Mouse (Mus musculus): Measurements from ENCODE around the gene Dapk3. TPM values are rescaled to one million over a fixed set of nuclear protein-coding genes. Genes with fewer than 3 reads are reported as not detected.

Gene Dapk3
- polyA plus RNA-seq, 1 experiment from 2014 or later, result 55.1 TPM

DNA sequence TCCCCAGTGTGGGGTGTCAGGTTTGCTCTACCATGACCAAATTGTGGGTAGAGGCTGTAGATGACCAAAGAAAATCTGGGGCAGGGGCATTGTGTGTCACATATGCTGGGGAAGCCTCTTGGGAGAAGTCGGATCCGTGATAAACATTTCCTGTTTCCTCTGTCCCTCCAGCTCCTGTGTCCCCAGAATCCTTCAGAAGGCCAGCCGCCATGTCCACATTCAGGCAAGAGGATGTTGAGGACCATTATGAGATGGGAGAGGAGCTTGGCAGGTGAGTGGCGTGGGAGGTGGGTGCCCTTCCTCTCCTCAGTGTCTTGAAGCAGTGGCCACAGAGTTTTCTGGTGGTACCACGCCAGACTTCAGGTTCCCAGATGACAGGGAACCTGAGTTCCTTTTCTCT is 1.0 kb downstream of the Dapk3 start, which contains the start of gene 4930442H23Rik:
Gene 4930442H23Rik, minus strand, starts transcription at position 45 of the 400 bp plus-strand sequence.
- Histone ChIP-seq H3K9ac (replicated peaks; ENCODE audit: low read depth, low read length) (peak within 1 kb of the TSS; percentile 51), H3K4me3 (replicated peaks; ENCODE audit: low read length) (peak within 1 kb of the TSS; percentile 47), H3K27me3 (replicated peaks; ENCODE audit: control insufficient read depth, insufficient read depth, low read length) (no peaks in the 10 kb centered on the region), H3K4me2 (ENCODE audit: low read length) (peak within 1 kb of the TSS; percentile 59), H3K4me1 (replicated peaks; ENCODE audit: control insufficient read depth, insufficient read depth, low read length) (peaks cover 13% of the 10 kb centered on the region), H3K36me3 (ENCODE audit: control insufficient read depth, insufficient read depth) (peaks cover 26% of the 10 kb centered on the region), H3K27ac (ENCODE audit: low read length) (peak within 1 kb of the TSS; percentile 74), H3K9me3 (ENCODE audit: control insufficient read depth, low read length) (no peaks in the 10 kb centered on the region)
- WGBS, result 91% methylated on average over 5 of the region's 5 CpGs
- ATAC-seq, result no peak

DNA sequence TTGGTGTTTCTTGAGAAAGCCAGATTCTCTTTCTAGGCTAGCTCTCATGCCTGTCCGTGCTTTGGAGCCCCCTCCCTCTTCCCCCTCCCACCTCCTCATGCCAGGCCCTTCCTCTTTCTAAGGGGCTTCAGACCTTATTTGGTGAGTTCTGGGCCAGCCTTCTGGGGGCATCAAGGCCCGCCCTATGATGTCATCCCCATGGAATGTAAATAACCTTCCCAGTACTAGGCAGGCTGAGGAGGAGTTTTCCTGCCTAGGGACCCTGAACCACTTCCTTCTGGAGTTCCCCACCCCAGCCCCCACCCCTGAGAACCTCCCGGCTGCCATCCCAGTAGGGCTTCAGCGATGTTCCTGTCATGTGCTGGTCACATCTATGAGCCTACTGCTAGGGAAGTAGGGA is 2.0 kb downstream of the Dapk3 start:
- Histone ChIP-seq H3K4me1 (replicated peaks; ENCODE audit: control insufficient read depth, insufficient read depth, low read length) (peaks cover 13% of the 10 kb centered on the region), H3K27ac (ENCODE audit: low read length) (no peak overlapping the region), H3K9ac (replicated peaks; ENCODE audit: low read depth, low read length) (no peak overlapping the region), H3K4me2 (ENCODE audit: low read length) (no peak overlapping the region), H3K4me3 (replicated peaks; ENCODE audit: low read length) (no peak overlapping the region), H3K9me3 (ENCODE audit: control insufficient read depth, low read length) (no peaks in the 10 kb centered on the region), H3K36me3 (ENCODE audit: control insufficient read depth, insufficient read depth) (peaks cover 18% of the 10 kb centered on the region), H3K27me3 (replicated peaks; ENCODE audit: control insufficient read depth, insufficient read depth, low read length) (no peaks in the 10 kb centered on the region)
- no peak for ATAC-seq
- WGBS, result 54% methylated on average over 4 of the region's 4 CpGs

DNA sequence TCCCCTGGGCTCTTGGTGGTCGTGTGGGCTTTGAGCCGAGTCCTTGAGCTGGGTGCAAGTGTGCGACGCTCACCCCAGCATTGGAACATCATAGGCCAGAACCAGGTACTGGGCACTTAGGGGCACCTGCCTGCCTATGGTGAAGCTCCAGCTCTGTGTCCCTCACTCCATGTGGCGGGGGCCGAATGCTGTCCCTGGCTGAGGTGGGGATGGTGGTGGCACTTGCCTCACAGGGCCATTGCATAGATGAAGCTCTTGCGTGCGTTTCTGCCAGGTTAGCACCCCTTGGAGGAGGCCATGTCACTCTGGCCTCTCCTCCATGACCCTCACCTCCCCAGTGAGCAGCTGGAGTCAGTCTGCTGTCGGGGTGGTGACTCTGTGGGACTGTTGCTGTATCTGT is 4.4 kb downstream of the Dapk3 start:
- 92% methylated on average over 7 of the region's 9 CpGs for WGBS
- Histone ChIP-seq H3K4me1 (replicated peaks; ENCODE audit: control insufficient read depth, insufficient read depth, low read length) (peaks cover 18% of the 10 kb centered on the region), H3K36me3 (ENCODE audit: control insufficient read depth, insufficient read depth) (peaks cover 5% of the 10 kb centered on the region; the same call in 1 of the 2 replicates), H3K4me3 (replicated peaks; ENCODE audit: low read length) (no peak overlapping the region), H3K9me3 (ENCODE audit: control insufficient read depth, low read length) (no peaks in the 10 kb centered on the region), H3K4me2 (ENCODE audit: low read length) (no peak overlapping the region), H3K27ac (ENCODE audit: low read length) (no peak overlapping the region), H3K9ac (replicated peaks; ENCODE audit: low read depth, low read length) (no peak overlapping the region), H3K27me3 (replicated peaks; ENCODE audit: control insufficient read depth, insufficient read depth, low read length) (no peaks in the 10 kb centered on the region)
- no peak for ATAC-seq

DNA sequence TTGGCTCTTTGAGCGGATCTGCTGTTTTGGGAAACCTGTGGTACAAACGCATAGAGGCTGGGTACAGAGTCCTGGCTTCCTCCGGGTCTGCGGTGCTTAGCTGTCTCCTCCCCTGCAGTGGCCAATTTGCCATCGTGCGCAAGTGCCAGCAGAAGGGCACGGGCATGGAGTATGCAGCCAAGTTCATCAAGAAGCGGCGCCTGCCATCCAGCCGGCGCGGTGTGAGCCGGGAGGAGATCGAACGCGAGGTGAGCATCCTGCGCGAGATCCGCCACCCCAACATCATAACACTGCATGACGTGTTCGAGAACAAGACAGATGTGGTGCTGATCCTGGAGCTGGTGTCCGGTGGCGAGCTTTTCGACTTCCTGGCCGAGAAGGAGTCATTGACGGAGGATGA is 7.0 kb downstream of the Dapk3 start:
- Histone ChIP-seq H3K27me3 (replicated peaks; ENCODE audit: control insufficient read depth, insufficient read depth, low read length) (peaks cover 11% of the 10 kb centered on the region), H3K36me3 (ENCODE audit: control insufficient read depth, insufficient read depth) (peaks cover 5% of the 10 kb centered on the region; the same call in 1 of the 2 replicates), H3K9me3 (ENCODE audit: control insufficient read depth, low read length) (no peaks in the 10 kb centered on the region), H3K27ac (ENCODE audit: low read length) (no peak overlapping the region), H3K4me1 (replicated peaks; ENCODE audit: control insufficient read depth, insufficient read depth, low read length) (peaks cover 12% of the 10 kb centered on the region), H3K4me3 (replicated peaks; ENCODE audit: low read length) (no peak overlapping the region), H3K4me2 (ENCODE audit: low read length) (no peak overlapping the region), H3K9ac (replicated peaks; ENCODE audit: low read depth, low read length) (no peak overlapping the region)
- ATAC-seq, result no peak
- WGBS, result 82% methylated on average over 26 of the region's 26 CpGs

DNA sequence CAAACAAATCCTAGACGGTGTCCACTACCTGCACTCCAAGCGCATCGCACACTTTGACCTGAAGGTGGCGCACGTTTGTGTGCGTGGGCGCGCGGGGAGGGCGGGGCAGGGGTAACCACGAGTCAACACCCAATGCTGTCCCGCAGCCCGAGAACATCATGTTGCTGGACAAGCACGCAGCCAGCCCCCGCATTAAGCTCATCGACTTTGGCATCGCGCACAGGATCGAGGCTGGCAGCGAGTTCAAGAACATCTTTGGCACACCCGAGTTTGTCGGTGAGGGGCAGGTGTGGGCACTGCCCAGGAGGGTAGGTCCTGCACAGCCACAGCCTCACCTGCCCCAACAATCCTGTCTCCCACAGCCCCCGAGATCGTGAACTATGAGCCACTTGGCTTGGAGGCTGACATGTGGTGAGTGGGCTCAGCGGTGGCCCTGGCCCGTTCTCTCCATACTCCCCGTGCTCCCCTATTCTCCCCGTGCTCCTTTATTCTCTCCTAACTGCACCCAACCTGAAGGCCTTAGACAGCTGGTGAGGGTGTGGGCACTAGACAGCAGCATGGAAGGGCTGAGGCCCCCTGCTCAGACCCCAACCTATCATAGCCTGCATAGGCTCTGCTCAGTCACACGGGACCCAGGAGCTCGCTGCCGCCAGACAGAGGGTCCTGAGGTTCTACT is 7.6 kb downstream of the Dapk3 start:
- H3K27me3 ChIP-seq (replicated peaks; ENCODE audit: control insufficient read depth, insufficient read depth, low read length), result peaks cover 16% of the 10 kb centered on the region
- WGBS, result 69% methylated on average over 31 of the region's 31 CpGs
- no peaks in the 10 kb centered on the region for H3K9me3 ChIP-seq (ENCODE audit: control insufficient read depth, low read length)
- ATAC-seq, result no peak
- H3K27ac ChIP-seq (ENCODE audit: low read length), result no peak overlapping the region
- peaks cover 12% of the 10 kb centered on the region for H3K4me1 ChIP-seq (replicated peaks; ENCODE audit: control insufficient read depth, insufficient read depth, low read length)
- no peak overlapping the region for H3K4me2 ChIP-seq (ENCODE audit: low read length)
- no peak overlapping the region for H3K9ac ChIP-seq (replicated peaks; ENCODE audit: low read depth, low read length)
- no peak overlapping the region for H3K4me3 ChIP-seq (replicated peaks; ENCODE audit: low read length)
- peaks cover 3% of the 10 kb centered on the region; the same call in 1 of the 2 replicates for H3K36me3 ChIP-seq (ENCODE audit: control insufficient read depth, insufficient read depth)

DNA sequence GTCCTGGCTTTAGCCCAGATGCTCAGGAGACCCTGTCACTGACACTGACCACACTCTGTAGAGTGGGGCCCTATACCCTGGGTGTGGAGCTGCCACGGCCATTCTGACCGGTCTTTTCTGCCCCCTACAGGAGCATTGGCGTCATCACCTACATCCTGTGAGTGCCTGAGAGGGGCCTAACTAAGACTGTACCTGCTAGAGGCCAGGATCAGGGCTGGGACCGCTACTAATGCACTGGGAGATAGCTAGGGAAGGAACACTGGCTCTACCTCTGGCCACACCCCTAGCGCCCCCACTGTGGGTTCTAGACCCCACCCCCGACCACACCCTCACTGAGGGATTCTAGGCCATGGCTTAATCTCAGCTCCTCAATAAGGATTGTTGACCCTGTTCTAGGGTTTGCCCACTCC is 8.1 kb downstream of the Dapk3 start:
- Histone ChIP-seq H3K4me3 (replicated peaks; ENCODE audit: low read length) (no peak overlapping the region), H3K36me3 (ENCODE audit: control insufficient read depth, insufficient read depth) (0 out of 2 replicates have a peak, but pooled peaks cover 2% of the 10 kb centered on the region), H3K4me1 (replicated peaks; ENCODE audit: control insufficient read depth, insufficient read depth, low read length) (peaks cover 12% of the 10 kb centered on the region), H3K9ac (replicated peaks; ENCODE audit: low read depth, low read length) (no peak overlapping the region), H3K27ac (ENCODE audit: low read length) (no peak overlapping the region), H3K27me3 (replicated peaks; ENCODE audit: control insufficient read depth, insufficient read depth, low read length) (peaks cover 22% of the 10 kb centered on the region), H3K4me2 (ENCODE audit: low read length) (no peak overlapping the region), H3K9me3 (ENCODE audit: control insufficient read depth, low read length) (no peaks in the 10 kb centered on the region)
- no peak for ATAC-seq
- WGBS, result 85% methylated on average over 6 of the region's 6 CpGs

DNA sequence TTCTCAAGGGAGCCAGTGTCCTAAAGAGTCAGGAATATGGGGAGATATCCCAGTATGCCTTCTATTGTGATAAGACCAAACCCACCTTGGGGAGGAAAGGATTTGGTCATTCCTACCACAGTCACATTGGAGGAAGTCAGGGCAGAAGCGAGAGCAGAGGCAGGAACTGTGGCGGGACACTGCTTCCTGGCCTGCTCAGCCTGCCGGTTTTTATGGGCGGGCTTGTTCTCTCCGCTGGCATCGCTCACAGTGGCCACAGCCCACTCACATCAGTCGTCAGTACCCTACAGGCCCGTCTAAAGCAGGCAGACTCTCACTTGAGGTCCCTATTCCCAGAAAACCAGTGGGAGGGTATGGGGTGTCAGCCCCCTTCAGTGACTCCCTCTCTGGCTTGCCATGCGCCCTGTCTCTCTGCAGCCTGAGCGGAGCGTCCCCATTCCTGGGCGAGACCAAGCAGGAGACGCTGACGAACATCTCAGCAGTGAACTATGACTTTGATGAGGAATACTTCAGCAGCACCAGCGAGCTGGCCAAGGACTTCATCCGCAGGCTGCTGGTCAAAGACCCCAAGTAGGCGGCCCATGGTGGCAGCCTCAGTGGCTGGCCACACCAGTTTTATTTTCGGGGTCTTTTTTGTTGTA is 8.7 kb downstream of the Dapk3 start:
- Histone ChIP-seq H3K4me3 (replicated peaks; ENCODE audit: low read length) (no peak overlapping the region), H3K36me3 (ENCODE audit: control insufficient read depth, insufficient read depth) (0 out of 2 replicates have a peak, but pooled peaks cover 2% of the 10 kb centered on the region), H3K27me3 (replicated peaks; ENCODE audit: control insufficient read depth, insufficient read depth, low read length) (peaks cover 26% of the 10 kb centered on the region), H3K9me3 (ENCODE audit: control insufficient read depth, low read length) (no peaks in the 10 kb centered on the region), H3K9ac (replicated peaks; ENCODE audit: low read depth, low read length) (no peak overlapping the region; the same call in 1 of the 2 replicates), H3K27ac (ENCODE audit: low read length) (no peak overlapping the region), H3K4me2 (ENCODE audit: low read length) (peak overlapping the region; percentile 78), H3K4me1 (replicated peaks; ENCODE audit: control insufficient read depth, insufficient read depth, low read length) (peaks cover 12% of the 10 kb centered on the region)
- ATAC-seq, result no peak
- 91% methylated on average over 18 of the region's 18 CpGs for WGBS

DNA sequence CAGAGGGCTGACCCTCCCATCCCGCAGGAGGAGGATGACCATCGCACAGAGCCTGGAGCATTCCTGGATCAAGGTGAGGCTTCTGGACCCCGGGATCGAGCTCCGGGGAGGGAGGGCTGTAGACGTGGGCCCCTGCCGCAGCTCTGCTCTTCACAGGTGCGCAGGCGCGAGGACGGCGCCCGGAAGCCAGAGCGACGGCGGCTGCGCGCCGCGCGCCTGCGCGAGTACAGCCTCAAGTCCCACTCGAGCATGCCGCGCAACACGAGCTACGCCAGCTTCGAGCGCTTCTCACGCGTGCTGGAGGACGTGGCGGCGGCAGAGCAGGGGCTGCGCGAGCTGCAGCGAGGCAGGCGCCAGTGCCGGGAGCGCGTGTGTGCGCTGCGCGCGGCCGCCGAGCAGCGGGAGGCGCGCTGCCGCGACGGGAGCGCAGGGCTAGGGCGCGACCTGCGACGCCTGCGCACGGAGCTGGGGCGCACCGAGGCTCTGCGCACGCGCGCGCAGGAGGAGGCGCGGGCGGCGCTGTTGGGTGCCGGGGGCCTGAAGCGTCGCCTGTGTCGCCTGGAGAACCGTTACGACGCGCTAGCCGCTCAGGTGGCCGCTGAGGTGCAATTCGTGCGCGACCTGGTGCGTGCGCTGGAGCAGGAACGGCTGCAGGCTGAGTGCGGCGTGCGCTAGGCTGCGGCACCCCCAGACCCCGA is 9.6 kb downstream of the Dapk3 start:
- 0 out of 2 replicates have a peak, but pooled peaks cover 2% of the 10 kb centered on the region for H3K36me3 ChIP-seq (ENCODE audit: control insufficient read depth, insufficient read depth)
- ATAC-seq, result peak; percentile 91
- H3K9ac ChIP-seq (replicated peaks; ENCODE audit: low read depth, low read length), result peak overlapping the region; percentile 63
- peak overlapping the region; percentile 55 for H3K4me3 ChIP-seq (replicated peaks; ENCODE audit: low read length)
- peaks cover 12% of the 10 kb centered on the region for H3K4me1 ChIP-seq (replicated peaks; ENCODE audit: control insufficient read depth, insufficient read depth, low read length)
- 2% methylated on average over 86 of the region's 93 CpGs for WGBS
- peaks cover 28% of the 10 kb centered on the region for H3K27me3 ChIP-seq (replicated peaks; ENCODE audit: control insufficient read depth, insufficient read depth, low read length)
- peak overlapping the region; percentile 96 for H3K27ac ChIP-seq (ENCODE audit: low read length)
- no peaks in the 10 kb centered on the region for H3K9me3 ChIP-seq (ENCODE audit: control insufficient read depth, low read length)
- peak overlapping the region; percentile 78 for H3K4me2 ChIP-seq (ENCODE audit: low read length)

DNA sequence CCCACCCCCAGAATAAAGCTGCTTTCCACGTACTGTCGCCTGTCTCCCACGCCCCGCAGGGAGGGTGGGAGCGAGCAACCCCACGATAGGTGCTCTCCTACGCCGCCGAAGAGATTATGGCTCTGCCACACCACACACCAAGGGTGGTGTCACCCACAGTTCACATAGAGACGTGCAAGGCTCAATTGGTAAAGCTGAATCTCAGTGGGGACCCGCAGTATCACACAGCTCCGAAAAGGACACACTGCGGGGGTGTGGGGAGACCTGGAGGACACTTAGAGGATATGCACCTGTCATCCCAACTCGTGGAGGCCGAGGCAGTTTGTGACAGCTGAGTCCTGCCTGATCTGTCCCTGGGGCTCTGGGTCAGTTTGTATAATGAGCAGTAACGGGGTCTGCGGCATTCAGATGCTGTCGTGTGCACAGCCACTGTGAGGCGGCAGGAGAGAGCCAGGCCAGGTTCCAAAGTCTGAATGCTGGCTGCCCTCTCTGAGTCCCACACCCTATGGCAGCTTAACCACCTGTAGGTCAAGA is 10.2 kb downstream of the Dapk3 start:
- H3K27me3 ChIP-seq (replicated peaks; ENCODE audit: control insufficient read depth, insufficient read depth, low read length), result peaks cover 29% of the 10 kb centered on the region
- H3K27ac ChIP-seq (ENCODE audit: low read length), result peak overlapping the region; percentile 96
- H3K9me3 ChIP-seq (ENCODE audit: control insufficient read depth, low read length), result no peaks in the 10 kb centered on the region
- H3K4me2 ChIP-seq (ENCODE audit: low read length), result peak overlapping the region; percentile 78
- WGBS, result 1% methylated on average over 19 of the region's 19 CpGs
- peak; percentile 47; the same call in 1 of the 2 replicates for ATAC-seq
- peak overlapping the region; percentile 55 for H3K4me3 ChIP-seq (replicated peaks; ENCODE audit: low read length)
- H3K4me1 ChIP-seq (replicated peaks; ENCODE audit: control insufficient read depth, insufficient read depth, low read length), result peaks cover 12% of the 10 kb centered on the region
- peak overlapping the region; percentile 63 for H3K9ac ChIP-seq (replicated peaks; ENCODE audit: low read depth, low read length)
- 0 out of 2 replicates have a peak, but pooled peaks cover 2% of the 10 kb centered on the region for H3K36me3 ChIP-seq (ENCODE audit: control insufficient read depth, insufficient read depth)
